Mouse (Mus musculus): ENCODE measurements at regions not wholly inside any gene's neighbourhood (a gene's known extent, or its start where the extent isn't known, plus 50 kb on each side); places are given as distances from the start of the nearest gene placed in this dataset.

DNA sequence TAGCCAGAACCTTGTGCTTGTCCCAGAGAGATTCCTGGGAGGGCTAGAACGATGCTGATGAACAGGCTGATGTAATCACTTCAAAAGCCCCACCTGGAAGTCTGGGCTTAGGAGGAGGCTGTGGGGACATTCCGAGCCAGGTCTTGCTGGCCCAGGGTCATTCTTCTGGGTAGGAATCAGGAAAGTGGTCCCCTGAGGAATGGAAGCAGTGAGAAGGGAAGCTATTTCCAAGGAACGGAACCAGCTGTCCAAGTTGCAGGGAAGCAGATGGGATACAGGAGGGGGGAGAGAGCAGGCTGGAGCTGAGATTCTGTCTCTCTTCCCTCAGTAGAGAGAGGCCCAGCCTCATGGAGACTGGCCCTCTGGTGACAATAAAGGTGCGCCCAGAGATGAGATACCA, 243.9 kb downstream of the Tcf7l2 start:
- no peak for DNase-seq (ENCODE audit: low read depth, low spot score)

DNA sequence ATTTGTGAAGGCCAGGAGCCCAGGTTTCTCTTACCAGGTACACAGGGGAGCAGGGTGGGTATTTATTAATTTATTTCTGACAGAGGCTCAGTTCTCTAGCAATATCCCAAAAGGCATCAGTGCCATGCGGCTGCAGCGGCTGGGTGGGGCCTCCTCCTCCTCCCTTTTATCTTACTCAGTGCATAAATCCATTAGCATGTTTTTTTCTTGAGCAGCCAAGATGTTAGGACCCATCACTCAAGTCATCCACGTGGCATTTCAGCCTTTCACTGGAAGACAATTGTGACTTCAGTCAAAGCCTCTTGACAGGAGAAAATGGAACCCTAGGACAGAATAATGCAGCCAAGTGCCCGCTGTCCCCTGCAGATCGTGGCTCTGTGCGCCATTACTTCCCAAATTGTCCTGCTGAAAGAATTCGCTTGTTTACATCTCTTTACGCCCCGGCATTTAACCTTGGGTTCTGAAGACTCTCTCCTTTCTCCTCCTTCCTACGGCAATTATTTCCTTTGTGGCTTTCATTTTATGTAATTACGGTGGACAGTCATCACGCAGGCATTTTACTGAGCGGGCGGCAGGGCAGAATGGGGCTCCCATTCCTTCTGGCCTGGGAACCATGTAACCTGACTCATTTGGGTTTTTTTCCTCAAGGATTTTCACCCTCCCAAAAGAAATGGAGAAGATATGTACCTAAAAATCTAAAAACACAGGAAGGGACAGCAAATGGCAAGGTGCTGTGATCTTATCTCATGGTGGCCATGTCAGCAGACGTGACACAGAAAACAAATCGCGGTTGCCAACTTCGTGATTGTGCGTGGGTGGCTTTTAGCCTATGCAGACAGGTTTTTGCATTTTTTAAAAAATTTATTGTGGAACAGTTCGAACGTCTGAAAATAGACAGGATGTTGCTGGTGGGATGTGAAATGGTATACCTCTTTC, 250.4 kb downstream of the Tcf7l2 start:
- no peak for DNase-seq (ENCODE audit: low read depth, low spot score)

DNA sequence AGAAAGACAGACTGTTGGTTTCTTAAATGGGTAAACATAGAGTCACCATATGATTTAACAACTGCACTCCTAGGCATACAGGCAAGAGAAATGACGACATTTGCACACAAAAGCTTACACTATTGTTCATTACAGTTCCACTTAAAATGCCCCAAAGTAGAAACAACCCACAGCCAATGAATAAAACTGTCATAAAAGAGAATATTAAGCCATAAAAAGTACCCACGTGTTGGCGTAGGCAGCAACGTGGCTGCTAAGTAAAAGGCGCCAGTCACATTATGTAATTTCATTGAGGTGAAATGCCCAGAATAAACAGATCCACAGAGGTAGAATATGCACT, 251.1 kb downstream of the Tcf7l2 start:
- no peak for DNase-seq (ENCODE audit: low read depth, low spot score)

DNA sequence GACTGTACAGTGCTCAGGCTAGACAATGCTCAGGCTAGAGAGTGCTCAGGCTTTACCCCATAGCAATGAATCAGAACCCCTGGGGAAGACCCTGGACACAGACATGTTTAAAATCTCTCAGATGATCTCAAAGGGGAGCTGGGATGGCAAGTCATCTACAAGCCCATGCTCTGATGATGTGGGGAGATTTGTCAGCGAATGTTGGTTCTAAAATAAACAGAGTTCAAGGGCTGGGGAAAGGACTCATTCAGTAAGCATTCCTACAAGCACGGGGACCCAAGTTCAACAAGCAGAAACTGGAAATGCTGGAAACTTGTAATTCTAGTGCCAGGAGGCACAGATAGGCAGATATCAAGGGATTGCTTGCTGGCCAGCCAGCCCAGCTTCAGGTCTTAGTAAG, 254.1 kb downstream of the Tcf7l2 start:
- DNase-seq (ENCODE audit: low read depth, low spot score): no peak

DNA sequence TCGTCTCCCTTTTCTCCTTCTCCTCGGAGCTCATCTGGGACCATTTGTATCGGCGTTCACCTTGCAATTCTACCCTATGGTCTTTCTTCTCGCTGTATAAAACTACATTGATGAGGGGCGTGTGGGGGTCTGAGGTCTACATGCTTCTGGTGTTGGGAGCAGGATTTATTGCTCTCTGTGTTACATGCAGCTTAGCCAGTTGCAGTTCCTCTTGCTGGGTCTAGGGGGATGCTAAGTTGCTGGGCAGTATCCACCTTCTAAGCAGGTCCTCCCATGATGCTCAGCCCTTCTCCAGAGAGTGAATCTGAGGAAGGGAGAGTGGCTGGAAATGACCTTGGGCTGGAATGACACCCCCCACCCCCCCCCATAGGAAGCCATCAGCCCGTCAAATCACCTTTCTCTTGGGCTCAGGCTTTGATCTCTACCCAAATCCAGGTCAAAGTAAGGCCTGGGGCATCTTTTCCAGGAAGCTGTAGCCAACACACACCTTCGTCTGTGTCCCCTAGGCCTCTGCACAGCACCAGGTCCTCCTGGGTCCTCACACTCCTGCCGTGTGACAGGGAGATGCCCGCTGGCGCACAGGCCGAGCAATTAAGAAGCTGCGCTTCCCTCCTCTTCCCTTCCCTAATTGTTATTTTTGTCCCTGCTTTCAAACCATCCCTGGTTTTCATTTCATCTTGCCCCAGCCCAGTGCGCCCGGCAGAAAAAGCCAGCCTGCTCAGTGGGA, 257.0 kb downstream of the Tcf7l2 start:
- DNase-seq (ENCODE audit: low read depth, low spot score): no peak

DNA sequence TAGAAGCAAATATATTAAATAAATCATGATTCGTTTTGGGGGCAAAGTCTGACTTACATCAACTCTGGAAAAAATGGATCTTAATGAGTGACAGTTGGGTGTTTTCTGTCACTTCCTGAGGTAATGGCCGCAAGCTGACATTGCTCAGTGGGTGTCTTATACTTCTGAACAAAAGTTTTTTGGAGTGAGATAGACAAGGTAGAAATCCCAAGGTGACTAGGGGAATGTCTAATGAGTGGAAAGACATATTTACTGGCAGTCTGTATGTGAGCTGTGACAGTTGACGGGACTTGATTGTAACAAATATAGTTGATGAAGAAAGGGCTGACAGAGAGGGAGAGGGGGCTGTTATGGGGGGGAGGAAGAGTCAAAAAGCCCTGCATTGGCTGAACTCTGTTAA, 257.8 kb downstream of the Tcf7l2 start:
- no peak for DNase-seq (ENCODE audit: low read depth, low spot score)

DNA sequence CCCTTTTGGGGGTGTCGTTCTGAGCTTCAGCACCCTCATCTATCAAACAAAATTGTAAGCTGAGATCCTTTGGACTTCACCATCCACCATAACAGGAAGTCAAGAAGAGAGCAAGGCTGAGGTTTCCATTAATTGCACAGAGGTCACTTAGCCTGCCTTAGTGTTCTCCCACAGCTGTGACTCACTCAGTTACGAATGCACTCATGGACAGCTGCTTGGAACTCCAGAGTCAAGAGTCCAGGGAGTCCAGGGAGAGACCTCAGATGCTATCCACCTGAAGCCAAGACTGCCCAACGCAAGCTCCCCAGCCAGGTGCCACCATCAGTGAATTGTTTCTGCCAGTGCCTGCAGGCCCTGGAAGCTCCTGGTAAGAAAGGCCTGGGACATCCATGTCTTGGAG, 259.8 kb downstream of the Tcf7l2 start:
- DNase-seq (ENCODE audit: low read depth, low spot score): no peak

DNA sequence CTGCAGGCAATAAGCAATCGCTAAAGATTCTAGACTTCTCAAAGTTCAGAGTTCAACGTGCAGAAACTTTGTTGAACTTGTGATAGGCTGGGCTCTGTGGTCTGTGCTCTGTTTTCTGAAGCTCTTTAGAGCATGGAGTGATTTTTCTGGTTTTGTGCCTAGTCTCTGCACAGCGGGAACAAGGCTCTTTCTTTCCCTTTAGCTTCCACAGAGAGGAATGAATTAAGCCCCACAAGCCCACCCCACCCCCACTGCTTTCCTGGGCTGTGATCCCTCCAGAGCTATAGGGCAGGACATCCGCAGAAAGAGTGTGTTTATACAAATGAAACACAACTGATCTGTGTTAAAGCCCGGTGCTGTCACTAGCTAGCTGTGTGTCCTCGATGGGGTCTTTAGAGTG, 264.3 kb downstream of the Tcf7l2 start:
- no peak for DNase-seq (ENCODE audit: low read depth, low spot score)

DNA sequence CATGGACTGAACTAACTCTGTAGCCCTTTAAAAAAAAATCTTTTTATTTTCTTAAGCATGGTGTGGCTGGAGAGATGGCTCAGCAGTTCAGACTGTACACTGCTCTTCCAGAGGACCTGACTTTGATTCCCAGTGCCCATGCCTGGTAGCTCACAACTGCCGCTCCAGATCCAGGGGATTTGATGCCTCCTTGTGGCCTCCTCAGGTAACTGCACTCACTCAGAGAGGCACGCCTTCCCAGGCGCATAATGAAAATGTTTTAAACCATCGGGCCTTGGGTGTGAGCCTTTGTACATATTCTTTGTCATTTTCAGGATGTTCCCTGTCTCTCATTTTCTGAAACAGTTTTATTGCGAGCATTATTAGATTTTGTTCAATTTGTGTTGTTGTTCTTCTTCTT, 265.8 kb downstream of the Tcf7l2 start:
- no peak for DNase-seq (ENCODE audit: low read depth, low spot score)

DNA sequence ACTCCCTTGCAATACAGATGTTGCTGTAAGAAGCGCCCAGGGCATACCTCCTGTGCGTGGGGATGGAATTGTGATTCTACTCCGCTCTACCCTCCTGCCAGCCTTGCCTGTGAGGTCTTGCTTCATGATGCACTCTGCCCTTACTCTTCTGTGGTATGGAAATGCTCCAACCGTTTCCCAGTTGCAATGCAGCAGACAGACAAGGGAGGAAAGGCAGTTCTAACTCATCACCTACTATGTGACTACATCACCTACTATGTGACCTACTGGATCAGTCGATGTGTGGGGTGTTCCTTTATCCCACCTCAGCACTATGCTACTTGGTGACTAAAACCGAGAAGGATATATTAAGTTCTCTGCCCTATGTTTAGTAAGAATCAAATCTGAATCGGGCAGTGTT, 269.1 kb downstream of the Tcf7l2 start:
- DNase-seq (ENCODE audit: low read depth, low spot score): no peak

DNA sequence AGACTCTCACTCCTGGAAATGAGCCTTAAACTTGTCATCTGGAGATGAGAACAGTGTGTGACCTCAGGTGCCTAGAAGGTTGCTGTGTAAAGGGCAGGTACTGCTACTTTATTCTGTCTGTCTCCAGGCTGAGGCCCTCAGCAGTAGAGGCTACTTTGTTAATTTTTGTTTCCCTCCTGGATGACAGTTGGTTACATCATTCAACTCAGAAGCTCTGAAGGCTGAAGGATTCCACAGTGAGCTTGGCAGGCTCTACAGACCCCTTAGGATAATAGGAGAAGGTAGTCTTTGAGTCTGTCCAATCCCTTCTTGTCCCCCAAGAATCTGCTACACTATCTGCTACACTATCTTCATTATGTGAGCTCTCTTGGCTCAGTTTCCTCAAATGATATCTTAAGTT, 269.7 kb downstream of the Tcf7l2 start:
- DNase-seq (ENCODE audit: low read depth, low spot score): no peak

DNA sequence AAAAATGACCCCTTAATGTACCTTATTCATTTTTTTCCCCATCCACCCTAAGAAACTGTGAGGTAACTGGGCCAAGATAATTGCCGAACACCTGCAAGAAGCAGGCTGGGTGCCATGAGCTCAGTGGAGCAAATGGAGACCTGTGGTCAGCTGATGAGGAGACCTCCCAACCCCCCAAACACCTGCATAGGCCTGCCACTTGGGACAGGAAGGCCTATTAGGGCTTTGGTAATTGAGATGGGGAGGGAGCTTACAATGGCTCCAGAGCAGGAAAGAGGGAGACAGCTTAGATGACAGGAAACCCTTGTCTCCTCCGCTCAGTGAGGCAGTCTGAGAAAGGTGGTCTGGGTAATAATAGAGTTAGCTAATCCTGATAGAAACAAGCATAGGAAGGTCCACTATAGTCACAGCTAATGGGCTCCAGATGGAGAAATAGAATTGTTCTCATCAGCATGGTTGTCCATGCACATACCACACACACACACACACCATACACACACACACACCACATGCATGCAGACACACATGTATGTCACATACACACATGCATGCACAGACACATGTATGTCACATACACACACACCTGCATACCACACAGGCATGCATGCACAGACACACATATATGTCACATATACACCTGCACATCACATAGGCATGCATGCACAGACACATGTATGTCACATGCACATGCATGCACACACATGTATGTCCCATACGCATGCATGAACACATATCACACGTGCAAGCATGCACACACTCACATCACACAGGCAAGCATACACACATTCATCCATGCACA, 270.2 kb upstream of the Habp2 start:
- DNase-seq (ENCODE audit: low read depth, low spot score): no peak

DNA sequence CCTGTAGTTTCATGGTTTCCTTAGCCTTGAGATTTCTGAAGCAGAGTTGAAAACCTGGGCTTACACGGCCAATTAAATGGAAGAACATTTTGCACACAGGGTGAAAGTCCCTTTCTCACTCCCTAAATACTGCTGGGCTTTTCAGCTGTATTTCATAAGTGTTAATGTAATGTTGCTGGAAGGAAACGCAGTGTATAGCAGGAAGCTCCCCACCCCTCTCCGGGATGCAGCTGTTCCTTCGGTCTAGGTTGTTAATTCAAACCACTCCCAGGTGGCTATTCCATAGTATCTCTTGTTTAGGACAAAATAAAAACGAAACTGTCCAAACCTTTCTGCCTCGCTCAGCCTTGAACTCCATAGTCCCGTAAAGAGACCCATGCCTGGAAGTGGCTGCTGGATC, 269.4 kb upstream of the Habp2 start:
- no peak for DNase-seq (ENCODE audit: low read depth, low spot score)

DNA sequence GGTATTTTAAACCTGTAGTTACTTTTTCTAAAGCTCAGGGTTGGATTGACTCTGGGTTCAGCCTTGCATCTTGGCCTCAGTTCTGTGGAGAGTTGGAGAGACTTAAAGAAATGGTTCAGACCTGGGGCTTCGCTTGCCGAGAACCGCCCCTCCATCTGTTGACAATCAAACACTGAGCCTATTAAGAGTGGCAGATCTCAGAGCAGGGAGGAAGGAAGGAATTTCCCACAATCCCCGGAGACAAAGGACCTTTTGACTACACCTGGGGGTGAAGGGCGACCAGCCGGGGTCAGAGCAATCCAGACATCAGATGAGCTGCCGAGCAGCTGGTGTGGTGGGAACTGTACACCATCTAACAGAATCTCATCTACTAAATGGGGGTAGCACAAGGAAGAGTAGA, 267.8 kb upstream of the Habp2 start:
- no peak for DNase-seq (ENCODE audit: low read depth, low spot score)

DNA sequence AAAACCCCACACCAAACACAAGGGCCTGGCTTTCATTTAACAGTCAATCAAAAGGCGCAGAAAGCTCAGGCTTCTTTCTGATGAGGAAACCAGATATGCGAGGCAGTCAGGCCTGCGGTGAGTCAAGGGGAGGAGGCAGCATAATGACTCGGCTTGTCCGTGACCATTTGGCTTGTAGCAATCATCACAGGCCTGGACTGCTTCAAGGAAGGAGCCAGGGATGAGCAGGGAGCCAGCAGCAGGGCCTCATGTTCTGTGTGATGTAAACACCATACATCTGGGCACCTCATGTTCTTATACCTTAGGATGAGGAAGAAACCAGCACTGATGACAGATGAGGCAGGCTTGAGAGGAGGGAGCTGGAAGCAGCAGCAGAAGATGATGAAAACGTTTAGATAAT, 264.6 kb upstream of the Habp2 start:
- DNase-seq (ENCODE audit: low read depth, low spot score): no peak

DNA sequence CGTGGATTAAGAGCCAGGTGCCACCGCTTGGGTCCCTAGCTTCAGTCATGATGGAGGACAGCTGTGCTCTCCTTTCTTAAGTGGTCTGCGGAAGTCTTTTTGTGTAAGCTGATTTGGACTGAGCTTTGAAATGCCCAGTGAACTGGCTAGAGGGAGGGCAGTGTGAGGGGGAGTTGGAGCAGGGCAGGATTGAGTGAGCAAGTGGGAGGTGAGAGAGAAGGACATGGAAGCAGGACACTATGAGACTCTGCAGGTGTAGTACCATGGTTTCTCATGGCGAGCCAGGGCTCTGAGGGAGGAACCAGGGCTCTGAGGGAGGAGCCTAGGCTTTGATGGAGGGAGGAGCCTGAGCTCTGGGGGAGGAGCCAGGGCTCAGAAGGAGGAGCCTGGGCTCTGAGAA, 262.3 kb upstream of the Habp2 start:
- DNase-seq (ENCODE audit: low read depth, low spot score): no peak

DNA sequence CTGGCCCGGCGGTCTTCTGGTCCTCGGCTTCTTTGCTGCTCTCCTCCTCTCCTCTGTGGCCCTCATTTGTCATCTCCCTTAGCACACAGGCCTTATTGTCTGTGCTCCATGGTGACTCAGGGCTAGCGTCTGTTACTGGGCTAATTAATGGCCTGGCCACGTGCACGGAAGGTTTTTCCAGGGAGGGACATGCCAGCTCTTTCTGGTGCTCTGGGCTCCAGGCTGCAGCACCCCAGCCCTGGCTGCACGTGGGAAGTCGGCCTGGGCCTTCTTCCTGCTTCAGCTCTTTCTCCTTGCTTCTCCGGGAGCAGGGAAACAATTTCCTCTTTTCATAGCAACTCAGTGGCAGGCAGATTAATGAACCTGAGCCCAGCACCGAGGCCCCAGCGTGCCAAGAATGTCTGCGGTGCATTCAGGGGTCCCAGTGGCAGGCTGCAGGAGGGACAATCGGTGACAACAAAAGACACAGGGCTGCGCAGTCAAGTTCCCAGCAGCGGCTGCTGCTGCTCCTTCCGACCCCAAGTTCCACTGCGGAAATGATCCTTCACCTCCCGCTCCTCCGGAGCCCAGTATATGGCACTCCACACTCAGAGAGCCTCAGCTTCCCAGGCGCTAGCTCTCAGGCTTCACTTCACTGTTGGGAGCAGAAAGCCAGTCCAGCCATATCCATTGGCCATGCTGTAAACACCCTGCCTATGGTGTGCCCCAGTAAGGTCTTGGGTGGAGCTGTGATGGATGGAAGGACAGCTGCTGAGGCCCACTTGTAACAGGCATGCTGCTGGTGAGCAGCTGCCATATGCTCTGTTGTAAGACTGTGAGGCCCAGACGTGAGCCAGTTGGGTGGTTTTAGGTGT, 257.3 kb upstream of the Habp2 start:
- no peak for DNase-seq (ENCODE audit: low read depth, low spot score)

DNA sequence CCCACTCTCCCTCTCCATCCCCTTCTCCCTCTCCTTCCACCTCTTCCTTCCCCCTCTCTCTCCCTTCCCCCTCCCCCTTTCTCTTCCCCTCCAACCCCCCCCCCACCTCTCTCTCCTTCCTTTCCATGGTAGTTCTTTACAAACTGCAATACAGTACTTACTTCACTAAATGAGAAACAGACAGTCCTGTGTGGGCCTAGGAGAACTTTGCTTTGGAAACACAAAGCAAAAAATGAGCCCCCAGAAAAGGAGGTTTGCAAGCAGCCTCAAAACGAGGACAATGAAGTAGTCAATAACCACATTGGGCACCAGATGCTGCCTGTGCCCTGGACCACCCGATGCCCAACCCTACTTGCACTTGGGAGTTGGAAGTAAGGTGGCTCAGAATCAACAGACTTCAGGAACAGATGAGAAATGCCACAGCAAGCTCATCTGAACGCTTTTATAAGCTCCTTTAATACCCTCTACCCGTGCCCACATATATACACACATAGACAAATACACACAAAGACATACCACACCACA, 256.5 kb upstream of the Habp2 start:
- DNase-seq (ENCODE audit: low read depth, low spot score): no peak

DNA sequence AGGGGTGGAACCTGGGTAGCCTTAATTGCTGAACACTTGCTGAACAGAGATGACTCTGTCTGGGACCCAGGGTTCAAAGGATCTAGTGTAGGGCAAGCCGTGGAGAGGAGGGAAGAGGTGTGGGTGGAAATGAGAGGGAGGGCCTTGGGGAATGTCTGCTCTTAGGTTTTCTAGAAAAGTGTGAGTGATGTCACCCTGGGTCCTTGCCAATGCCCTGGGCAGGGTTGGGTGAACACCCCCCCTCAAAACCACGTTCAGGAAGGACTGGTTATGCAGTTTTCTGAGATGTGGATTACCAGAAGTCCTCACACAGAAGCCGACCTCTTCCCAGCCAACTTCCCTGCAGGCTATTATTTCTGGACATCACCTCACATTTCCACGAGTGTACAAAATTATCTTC, 252.4 kb upstream of the Habp2 start:
- no peak for DNase-seq (ENCODE audit: low read depth, low spot score)

DNA sequence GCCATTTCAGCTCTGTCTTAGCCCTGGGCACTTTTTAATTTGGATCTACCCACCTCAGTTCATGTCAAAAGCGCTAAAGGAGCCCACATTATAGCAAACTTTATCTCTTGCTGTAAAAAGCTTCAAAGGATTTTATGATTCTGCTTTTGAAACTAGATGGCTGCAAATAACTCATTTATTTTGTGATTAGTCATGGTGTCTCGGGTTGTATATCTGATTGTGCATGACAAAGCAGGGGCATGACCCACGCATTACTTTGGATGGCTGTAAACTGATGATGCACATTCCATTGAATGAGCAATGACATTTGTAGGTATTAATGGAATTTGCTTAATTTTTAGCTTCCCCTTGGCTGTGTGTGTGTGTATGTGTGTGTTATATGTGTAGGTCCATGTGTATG, 249.4 kb upstream of the Habp2 start:
- DNase-seq (ENCODE audit: low read depth, low spot score): no peak
